Mouse (Mus musculus): ENCODE measurements around the gene Plekha7. TPM values are rescaled to one million over a fixed set of nuclear protein-coding genes. Genes with fewer than 3 reads are reported as not detected.

Plekha7 gene
- total RNA-seq, 4 experiments from 2014 or later = 0.51 to 2.6 (median 1.4) TPM

DNA sequence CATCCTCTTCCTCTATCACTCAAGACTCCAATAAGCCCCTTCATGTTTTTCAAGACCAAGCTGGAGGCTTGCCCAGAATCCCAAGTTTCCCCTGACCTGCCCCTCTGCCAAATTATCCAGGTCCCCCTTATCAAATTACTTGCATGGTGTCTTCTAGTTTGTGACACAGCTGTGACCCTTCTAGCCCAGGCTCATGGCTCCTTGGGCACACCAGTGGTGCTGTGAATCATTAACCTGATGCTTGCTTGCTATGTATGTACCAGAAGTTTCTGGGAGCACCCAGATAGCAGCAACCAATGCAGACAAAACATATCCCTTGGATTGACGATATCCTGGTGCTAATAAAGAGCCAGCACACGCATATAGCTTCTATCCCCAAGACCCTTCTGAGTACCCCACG lies 19.2 kb downstream of the Plekha7 start:
- no peak for DNase-seq (ENCODE audit: low spot score in 2 of 2)

DNA sequence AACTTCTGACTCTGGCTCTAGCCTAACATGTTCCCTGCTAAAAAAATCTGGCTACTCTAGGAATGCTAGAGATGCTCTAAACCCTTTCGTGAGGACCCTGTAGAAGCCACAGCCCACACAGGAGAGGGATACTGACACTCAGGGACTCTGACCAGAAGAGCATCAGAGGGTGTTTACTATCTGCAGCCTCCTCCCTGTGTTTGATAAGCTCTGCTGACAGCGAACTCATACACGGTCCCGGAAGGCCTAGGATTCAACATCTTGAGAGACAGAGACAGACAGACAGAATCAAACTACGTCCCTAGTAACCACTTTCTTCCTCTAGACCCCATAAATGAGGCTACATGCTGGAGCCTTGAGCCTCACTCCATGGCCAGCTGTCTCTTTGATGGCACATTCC lies 20.2 kb downstream of the Plekha7 start:
- DNase-seq (ENCODE audit: low spot score in 2 of 2) = no peak

DNA sequence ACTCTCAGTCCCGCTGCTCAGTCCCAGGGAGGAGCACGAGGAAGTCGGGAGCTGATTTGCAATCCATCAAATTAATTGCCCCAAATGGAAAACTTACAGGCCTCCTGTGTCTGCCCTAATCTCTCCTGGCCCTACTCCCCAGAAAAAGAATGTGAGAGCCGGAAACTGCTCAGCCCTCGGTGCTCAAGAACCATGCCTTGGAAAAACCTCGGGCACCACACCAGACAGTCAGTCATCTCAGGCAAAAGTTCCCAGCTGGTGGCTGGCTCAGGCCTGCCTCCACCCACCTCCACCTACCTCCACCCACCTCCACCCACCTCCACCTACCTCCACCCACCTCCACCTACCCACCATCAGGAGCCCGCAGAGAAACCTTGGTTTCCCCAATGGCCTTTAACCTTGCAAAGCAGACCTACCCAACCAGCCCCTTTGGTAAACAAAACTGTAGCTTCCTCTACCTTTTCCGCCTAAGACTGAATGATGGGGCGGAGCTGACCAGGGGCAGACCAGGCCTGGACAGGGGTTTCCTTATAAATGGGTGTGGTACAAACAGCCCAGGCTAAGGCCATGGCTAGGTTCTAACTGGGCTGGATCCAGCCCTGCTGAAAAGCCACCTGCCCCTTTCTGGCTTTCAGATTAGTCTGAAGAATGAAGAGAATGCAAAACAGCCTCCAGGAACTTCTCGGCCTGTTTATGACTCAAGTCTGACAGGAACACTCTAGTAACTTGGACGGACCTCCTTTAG lies 21.4 kb downstream of the Plekha7 start:
- no peak for DNase-seq (ENCODE audit: low spot score in 2 of 2)

DNA sequence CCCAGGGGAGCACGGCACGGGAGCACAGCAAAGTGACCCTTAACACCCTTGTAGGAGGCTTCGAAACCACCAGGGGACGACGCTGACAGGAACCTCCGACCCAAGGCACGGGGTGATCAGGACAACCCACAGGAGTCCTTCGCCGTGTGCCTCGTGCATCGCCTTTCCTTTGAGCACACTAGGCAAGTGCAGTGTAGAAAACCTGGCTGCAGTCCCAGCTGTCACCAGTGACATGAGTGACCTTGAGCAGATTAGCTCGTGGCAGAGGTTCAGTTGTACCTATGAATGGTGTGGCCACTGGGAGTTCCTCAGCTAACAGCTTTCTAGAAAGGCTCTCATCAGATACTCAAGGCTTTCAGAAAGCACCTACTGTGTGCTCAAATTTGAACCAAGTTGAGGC lies 22.0 kb downstream of the Plekha7 start:
- DNase-seq (ENCODE audit: low spot score in 2 of 2) = no peak

DNA sequence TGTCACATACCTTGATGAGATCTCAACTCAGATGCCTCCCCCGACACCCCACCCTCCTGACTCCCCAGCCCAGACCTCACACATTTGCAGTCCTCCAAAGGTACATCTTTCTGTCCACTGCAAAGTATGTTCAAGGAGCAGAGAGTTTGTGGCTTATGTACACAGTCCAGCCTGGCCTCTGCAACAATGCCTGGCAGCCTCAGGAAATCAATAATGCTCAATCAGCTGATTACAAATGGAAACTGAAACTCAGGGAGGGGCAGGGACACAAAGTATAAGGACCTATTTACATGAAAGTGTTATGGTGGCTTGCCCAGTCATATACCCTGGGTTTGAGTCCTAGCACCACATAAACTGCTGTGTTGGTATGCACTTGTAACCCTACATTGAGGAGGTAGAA lies 23.0 kb downstream of the Plekha7 start:
- DNase-seq (ENCODE audit: low spot score in 2 of 2) = no peak

DNA sequence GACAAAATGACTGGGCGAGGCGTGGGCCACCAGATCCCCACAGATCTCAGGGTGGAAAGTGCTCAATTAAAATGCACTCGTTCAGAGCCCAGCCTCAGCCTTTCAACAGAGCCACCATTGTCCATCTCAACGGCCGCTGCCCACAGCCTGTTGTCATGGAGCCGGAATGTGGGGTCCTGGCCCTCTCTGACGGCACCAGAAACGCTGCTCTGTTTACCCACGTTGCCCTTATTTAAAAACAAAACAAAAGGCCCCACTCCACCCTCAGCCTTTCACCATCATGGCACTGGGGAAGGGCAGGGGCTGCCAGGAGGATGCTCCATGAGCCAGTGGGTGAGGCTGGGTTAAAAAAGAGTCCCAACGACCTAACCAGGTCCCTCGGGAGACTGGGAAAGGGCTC lies 25.4 kb downstream of the Plekha7 start:
- DNase-seq (ENCODE audit: low spot score in 2 of 2) = no peak

DNA sequence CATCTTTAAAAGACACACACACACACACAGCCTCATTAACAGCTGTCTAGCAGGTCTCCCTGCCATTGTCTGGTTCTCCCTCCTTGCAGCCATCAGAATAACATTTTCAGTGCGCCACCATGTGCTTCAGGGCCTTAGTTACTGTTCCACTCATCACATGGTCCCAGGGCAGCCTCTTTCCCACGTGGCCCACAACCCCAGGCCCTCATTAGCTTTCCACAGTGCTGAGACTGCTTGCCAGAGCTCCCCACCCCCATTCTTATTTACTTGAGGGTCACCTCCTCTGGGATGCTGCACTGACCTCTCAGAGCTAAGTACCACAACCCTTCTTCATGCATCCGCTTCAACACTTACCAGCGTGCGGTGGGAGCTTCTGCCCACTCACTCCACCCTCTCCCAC lies 28.1 kb downstream of the Plekha7 start:
- DNase-seq (ENCODE audit: low spot score in 2 of 2) = no peak

DNA sequence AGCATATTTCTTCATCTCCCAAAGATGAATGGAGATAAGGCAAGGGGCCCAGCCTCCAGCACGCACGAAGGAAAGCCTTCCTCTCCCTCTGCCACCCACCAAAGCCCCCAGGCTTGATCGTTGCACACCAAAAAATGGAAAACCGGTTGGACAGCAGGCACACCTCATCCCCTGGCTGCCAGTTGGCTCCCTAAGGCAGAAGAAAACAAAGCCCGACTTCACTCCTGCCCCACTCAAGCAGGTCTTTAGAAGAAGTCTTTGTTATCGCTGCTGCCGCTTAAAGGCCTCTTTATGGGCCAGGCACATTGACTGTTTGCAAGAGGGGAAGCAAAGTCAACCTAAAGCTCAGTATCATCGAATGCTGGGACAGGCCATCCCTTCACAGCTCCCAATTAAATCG lies 29.9 kb downstream of the Plekha7 start:
- no peak for DNase-seq (ENCODE audit: low spot score in 2 of 2)

DNA sequence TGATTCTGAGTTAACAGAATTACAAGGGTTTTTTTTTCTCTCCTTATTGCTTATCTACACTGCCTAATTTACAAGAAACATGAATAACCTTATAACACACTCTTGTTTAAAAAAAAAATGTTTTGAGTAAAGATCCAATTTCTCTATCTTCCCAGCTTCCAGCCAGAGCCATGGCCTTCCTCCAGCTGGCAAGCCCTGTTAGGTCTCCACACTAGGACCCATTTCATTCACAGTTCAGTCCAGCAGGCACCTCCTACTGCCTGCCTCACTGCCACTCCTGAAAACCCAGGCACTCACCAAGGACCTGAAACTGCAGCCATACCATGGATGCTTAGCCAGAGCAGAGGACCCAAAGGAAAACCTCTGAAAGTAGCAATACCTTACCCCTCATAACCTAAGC lies 31.9 kb downstream of the Plekha7 start:
- DNase-seq (ENCODE audit: low spot score in 2 of 2) = no peak

DNA sequence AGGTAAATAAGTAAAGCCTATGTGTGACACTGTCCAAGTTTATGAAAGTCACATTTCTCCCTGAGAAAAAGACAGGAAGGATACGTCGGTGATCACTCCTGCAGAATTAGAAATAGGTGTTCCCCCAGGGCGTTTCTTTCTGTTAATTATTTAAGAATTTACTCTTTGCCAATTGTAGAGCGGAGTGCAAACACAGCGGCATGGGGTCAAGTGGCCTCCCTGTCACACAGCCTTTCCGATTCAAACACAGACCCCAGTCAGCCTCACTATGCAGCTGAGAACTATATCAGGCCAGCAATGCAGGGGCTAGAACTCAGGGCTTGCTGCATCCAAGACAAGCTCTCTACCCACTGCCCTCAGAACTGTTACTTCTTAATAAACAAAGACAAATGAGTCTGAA lies 35.1 kb downstream of the Plekha7 start:
- DNase-seq (ENCODE audit: low spot score in 2 of 2) = no peak

DNA sequence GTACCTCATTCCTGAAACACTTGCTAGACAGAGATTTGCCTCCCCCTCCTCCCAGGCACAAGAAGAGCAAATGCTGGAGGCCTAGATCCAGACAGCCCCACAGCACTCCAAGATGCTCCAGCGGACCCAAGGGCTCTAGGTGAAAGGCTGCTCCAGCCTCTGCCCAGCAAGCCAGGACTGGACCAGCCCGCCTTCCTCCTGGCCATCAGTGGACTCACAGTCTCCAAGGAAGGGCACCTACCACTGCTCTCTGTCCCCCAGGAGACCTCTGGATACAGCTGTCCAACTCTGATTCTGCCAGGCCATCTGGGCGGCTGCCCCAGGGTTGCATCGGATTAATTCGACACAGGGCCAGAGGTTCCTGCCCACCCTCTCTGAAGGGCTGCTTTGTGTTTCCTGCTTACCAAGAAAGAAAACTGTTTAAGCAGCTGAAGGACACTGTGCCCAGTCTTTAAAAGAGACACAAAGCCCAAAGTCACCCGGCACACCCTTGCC lies 38.6 kb downstream of the Plekha7 start:
- no peak for DNase-seq (ENCODE audit: low spot score in 2 of 2)

DNA sequence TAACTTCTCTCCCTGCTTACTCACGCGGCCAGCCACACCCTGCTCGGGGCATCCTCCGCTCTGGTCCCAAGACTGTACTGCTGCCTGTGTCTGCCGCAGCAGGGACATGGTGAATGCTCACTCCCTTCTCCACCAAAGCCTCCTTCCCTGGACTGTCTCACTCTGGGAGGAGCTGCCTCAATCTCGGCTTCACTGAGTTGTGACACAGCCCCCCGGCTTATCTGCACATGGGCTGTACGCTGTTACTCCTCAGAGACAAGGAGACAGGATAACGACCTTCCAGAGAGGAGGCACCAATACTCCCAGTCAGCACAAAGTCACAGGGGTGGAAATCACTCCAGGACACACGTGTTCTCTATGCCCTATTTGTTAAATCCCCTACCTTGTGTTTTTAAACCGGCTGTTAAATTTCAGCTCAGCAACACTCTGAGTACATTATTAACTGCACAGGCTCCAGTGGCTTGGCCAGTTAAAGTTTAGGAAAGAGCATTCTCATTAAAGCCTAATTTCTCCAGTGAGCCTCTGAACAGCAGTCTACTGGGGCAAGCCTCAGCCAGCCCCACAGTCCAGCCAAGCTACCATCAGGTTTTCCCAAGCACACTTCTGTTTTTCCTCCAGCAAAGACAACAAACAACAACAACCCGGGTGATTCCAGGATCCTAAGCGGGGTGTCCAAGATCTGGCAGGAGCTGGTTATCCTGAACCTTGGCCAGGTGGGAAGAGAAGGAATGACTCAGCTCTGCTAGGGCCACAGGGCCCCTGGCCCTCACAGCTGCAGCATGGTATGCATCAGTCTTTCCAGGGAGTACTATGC lies 39.9 kb downstream of the Plekha7 start:
- no peak for DNase-seq (ENCODE audit: low spot score in 2 of 2)

DNA sequence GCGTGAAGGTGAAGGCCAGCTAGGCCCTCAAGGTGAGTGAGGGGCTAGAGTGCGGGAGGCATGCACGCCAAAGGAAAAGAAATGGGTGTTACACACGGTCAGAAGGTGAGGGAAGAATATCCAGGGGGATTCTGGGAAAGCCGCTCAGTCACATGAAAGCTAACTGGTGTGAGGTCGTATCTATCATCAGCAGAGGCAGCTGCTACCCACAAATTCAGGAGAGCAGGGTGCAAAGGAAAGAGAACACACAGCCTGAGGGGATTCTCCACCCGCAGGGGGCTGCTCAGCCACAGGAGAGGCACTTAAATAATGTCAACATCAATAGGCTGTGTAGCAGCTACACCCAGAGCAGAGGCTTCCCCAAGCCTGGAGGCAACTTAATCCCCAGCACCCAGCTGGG lies 44.9 kb downstream of the Plekha7 start:
- no peak for DNase-seq (ENCODE audit: low spot score in 2 of 2)

DNA sequence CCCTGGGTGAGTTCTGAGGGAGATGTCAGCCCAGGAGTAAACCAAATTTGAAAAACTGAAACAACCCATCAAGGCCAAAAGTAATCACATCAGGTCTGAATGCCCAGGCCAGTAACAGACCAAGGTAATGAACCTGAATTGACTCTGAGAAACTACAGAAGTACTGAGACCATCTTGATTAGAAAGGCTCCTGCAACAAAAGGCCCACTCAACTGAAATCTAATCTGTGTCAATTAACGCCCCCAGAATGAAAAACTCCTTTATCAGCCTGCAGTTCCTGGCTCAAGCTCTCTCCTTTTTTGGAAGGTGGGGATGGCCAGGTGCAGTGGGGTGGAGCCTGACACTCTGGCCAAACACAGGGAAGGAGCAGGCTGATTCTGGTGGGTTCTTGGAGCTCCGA lies 45.7 kb downstream of the Plekha7 start:
- no peak for DNase-seq (ENCODE audit: low spot score in 2 of 2)

DNA sequence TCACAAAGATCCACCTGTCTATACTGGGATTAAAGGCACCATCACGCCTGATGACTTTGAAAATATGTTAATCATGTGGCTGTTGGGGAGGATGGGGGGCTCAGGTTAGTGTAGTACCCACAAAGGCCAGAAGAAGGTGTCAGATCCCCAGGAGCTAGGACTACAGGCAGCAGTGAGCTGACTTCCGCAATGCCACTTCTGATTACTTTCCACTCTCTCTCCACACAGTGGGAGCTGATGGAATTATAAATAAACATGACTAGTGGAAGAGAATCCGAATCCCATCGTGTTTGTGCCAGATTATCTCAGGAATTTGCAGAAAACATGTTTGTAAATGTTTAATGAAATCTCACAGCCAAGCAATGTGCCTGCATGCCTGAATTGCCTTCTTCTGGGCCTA lies 46.1 kb downstream of the Plekha7 start:
- no peak for DNase-seq (ENCODE audit: low spot score in 2 of 2)

DNA sequence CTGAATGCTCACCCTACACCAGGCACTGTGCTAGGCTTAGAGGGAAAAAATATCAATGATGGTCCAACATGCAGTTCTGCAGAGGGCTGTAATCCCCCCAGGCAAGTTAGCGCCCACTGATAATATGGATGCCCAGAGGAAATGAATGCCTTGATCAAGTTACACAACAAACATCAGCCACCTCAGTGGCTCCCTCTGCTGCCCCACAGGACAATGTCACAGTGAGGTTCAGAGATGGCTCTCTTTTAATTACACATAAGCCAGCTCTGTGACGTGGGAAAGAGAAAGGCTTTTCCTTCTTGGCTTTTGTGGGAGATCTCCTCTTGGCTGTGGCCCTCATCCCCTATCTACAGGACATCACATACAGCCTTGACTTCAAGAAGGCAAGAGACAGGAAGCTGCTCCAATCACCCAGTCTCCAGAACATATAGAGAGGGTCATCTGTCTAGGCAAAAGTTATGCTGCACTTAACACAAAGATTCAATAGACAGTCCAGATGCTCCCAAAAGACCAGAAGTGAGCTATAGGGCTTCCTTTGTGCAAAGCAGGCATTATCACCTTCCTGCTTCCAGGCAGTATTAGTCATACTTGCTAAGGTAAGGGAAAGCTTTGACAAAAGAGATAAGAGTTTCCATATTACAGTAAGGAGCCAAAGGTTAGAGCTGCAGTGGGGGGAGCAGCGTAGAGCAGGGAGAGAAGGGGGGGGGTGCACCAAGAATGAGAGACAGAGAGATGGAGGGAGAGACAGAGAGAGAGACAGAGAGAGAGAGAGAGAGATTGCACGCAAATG lies 47.2 kb downstream of the Plekha7 start:
- no peak for DNase-seq (ENCODE audit: low spot score in 2 of 2)

DNA sequence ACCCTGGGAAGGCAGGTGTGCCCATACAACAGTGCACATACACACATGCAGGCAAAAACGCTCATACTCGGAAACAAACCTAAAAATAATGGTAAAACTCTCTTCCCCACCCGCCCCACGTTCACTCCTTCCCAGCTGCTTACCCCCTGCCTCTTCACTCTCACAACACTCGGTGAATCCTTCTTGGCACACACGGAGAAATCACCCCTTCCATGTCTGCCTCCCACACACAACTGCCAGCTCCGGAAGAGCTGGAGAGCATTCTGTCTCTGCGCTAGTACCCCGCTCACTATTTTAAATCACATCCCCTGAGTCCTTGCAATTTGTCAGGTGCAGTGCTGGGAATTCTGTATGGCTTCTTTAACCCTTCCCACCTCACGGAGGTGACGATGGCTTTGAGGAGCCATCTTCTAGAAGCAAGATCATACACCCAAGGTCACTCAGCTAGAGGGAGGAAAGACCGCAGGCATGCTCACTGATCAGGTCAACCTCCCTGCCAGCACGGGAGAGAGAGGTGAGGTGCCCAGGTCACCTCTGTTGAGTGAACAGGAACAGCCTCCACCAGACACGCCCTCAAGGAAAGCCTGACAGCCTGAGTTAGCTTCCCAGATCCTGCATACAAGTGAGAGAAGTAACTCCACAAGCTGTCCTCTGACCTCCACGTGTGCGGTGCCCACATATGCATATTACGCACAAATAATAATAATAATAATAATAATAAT lies 49.6 kb downstream of the Plekha7 start:
- no peak for DNase-seq (ENCODE audit: low spot score in 2 of 2)

DNA sequence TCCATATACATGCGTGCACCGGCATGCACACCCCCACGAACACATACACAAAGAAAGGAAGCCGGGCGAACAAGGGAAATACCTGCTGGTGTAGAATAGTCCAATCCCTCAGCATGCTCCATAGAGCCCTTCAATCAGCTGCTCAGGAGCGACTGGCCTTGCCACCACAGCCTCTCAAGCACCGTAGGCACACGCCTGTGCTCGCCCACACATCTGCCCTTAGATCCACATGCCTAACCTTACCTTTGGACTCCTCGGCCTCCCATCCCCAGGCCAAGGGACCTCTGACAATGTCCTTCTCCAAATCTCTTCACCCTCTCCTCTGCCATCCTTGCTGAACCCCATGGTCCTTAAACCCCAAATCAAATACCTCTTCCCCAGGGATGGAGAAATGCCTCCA lies 50.2 kb downstream of the Plekha7 start:
- no peak for DNase-seq (ENCODE audit: low spot score in 2 of 2)

DNA sequence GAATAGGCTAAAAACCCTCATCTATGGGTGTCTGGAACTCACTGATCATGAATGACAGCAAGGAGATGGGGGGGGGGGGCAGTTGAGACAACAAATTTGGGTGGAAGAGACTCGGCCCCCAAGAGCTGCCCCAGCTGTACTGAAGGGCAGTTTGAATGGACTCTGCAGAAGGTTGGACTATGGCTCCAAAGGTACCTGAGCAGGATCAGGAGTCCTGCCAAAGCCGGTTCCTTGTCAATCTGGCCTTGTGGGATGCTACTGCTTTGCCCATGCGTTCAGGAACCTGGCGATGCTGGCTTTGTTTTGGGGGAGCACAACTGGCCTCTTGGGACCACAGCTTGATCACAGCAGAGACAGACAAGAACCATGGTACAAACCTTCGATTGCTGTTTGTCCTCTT lies 52.5 kb downstream of the Plekha7 start:
- no peak for DNase-seq (ENCODE audit: low spot score in 2 of 2)

DNA sequence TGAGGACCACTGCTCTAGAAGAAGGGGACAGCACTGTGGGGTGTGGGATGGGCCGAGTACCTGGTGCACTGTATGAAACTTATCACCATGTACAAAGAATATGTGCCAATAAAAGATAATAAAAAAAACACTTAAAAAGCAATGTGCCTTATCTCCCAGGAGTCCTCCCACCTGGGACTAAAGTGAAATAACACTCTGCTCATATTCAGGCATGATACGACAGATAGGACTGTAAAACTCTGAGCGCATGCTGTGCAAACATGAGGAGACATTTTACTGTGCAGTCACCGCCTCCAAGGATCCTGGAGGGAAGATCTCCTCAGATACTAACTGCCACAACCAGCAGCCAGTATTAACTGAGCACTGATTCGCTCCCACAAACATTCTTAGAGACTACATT lies 53.5 kb downstream of the Plekha7 start:
- no peak for DNase-seq (ENCODE audit: low spot score in 2 of 2)

DNA sequence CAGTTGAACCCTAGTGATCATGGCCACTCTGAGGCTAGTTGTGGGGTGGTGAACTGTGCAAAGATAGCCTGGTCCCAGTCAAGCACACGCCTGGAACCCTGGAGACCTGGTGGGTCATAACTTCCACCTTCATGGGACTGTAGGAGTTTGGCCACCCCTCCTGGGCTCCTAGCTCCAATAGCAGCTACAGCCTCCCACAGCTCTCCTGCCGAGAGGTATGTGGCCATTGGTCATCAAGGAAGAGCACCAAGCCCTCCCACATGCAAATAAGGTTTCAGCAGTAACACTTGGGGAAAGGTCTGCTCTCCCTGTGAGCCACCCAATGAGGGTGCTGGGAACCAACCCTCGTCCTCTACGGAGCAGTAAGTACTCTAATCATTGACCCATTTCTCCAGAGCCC lies 55.7 kb downstream of the Plekha7 start:
- DNase-seq (ENCODE audit: low spot score in 2 of 2) = no peak

Data from gastrocnemius, adult 8-10 months (tissue).